Mouse (Mus musculus): Measurements from ENCODE around the gene Tulp3.

DNA sequence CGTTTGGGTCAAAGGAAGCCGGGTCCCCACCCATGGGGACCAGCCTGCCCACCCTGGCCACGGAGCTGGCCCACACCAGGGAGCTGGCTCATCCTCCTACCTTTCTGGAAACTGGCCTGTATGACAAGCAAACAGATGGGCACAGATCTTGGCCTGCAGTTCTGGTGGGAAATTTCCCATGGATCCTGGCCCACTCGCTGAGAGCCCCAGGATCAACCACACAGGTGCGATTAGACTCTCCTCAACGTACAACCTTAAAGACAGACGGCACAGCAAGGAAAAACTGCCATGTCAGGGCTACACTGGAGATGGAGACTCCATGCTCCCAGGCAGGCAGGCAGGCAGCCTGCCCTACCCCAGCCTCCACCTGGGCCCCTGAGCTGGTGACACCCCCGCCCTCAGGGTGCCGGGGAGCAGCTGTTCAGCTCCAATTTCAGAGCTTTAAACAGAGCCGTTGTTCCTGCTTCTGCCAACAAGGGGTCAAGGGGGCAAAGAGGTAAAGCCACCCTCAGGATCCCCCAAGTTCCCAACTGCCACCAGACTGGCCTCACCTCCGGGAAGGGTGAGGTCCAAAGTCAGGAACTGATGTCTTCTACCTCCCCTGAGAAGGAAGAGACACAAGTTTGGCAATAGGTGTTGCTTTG, 58.8 kb downstream of the Tulp3 start:
- TF ChIP-seq NRF1 (IDR thresholded peaks at IDR 0.05; ENCODE audit: low read depth, low read length) (no peak), MAFK (IDR thresholded peaks at IDR 0.05; ENCODE audit: insufficient replicate concordance, low read length) (no peak), CTCF (conservative IDR thresholded peaks at IDR 0.05 in 1 of 2, IDR thresholded peaks at IDR 0.05 in 1 of 2; ENCODE audit: low read depth in 2 of 2, low read length in 2 of 2) (no peak), POLR2A (IDR thresholded peaks at IDR 0.05; ENCODE audit: low read depth, low read length) (no peak), USF1 (IDR thresholded peaks at IDR 0.05; ENCODE audit: low read depth, low read length) (no peak), CHD2 (IDR thresholded peaks at IDR 0.05; ENCODE audit: low read length) (no peak), MAZ (IDR thresholded peaks at IDR 0.05; ENCODE audit: low read depth, low read length) (no peak), HCFC1 (IDR thresholded peaks at IDR 0.05; ENCODE audit: low read depth, low read length) (no peak), ZNF384 (IDR thresholded peaks at IDR 0.05; ENCODE audit: low read depth, low read length) (no peak), EP300 (IDR thresholded peaks at IDR 0.05; ENCODE audit: low read length) (no peak), ZC3H11A (IDR thresholded peaks at IDR 0.05; ENCODE audit: low read depth, low read length) (no peak), ELF1 (IDR thresholded peaks at IDR 0.05; ENCODE audit: low read depth, low read length) (no peak), JUND (conservative IDR thresholded peaks at IDR 0.05; ENCODE audit: low read depth, low read length) (no peak), MXI1 (IDR thresholded peaks at IDR 0.05; ENCODE audit: low read depth, low read length) (no peak)
